Mouse (Mus musculus): ENCODE data around the gene Abca9.

Abca9 gene

DNA sequence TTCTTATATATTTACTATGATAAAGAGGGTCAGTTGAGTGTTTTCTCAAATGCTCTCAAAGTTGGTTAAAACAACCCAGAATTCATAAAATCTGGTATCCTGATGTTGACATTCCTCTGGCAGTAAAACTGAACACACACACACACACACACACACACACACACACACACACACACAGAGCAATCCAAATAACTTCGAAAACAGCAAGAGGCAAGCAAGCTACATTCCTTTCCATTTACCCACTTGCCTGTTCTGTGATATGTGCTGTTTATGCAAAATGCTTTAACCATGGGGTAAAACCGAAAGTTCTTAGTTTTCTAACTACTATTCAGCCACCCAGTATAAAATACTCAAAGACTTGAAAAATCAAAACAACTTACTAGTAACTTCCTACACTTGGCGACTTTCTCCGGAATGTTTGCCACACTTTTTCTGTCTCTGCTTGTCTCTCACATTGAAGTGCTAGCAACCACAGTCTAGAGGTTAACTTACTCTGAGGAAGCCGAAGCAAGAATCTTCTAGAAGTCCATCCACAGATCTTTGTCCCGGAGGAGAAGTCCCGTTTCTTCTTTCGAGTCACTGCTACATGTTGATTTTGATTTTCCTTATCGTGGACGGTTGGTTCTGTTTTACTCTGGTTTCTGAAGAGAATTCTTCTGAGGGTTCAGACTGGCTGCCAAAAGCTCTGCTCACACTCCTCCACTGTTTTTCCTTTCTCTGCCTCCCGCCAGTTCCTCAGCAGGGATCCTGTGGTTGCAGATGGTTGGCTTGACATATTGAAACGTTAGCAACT lies at the start of gene Abca9:
Gene Abca9, minus strand, starts transcription at position 738 of the 793 bp plus-strand sequence.
- TF ChIP-seq GATA4 (IDR thresholded peaks at IDR 0.05; ENCODE audit: insufficient replicate concordance, low read length) = no peak

DNA sequence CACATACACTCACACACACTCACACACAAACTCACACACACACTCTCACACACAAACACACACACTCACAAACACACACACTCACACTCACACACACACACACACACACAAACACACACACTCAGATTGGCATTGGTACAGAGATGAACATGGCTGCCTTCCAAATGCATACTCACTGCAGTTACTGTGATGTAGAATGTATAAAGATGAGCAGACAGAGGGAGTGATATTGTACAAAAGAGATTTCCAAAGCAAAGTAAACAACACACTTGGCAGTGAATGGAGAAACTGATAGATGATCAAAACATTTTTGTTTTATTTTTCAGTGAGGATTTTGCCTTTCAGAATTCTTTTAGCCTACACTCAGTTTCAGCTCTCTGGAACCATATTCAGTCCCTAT lies 49.1 kb upstream of the Abca9 start:
- no peak for TF ChIP-seq GATA4 (IDR thresholded peaks at IDR 0.05; ENCODE audit: insufficient replicate concordance, low read length)

DNA sequence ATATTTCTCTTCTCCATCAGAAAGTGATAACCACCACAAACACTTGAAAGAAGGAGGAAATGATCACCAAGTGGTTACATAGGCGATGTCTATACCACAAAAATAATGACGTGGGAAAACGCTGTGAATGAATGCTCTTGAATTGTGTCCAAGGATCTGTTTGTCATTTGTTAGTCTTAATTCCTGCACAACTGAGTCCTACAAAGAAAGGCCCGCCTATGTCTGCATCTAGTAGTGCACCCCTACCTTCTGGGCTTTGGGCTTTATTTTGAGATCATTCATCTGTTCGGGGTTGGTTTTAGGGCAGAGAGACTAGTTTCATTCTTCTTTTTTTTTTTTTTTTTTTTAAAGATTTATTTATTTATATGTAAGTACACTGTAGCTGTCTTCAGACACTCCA lies 35.9 kb upstream of the Abca9 start:
- no peak for TF ChIP-seq GATA4 (IDR thresholded peaks at IDR 0.05; ENCODE audit: insufficient replicate concordance, low read length)

DNA sequence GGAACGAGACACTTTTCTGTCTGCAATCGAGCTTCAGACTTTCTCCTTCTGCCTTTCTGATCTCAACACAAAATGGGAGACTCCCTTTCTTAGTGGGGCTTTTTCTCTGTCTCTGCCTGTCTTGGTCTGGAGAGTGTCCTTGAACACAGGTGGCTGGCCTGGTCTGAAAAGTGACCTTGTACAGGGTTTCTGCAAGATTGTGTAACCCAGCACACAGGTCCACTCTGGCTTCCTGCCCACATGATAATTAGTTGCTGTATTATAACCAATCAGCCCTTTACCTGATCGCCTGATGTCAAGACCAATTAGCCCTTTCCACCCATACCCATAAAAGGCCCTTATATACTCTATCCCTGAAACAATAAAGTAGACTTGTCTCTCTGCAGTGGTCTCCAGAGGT lies 30.9 kb upstream of the Abca9 start:
- no peak for TF ChIP-seq GATA4 (IDR thresholded peaks at IDR 0.05; ENCODE audit: insufficient replicate concordance, low read length)

DNA sequence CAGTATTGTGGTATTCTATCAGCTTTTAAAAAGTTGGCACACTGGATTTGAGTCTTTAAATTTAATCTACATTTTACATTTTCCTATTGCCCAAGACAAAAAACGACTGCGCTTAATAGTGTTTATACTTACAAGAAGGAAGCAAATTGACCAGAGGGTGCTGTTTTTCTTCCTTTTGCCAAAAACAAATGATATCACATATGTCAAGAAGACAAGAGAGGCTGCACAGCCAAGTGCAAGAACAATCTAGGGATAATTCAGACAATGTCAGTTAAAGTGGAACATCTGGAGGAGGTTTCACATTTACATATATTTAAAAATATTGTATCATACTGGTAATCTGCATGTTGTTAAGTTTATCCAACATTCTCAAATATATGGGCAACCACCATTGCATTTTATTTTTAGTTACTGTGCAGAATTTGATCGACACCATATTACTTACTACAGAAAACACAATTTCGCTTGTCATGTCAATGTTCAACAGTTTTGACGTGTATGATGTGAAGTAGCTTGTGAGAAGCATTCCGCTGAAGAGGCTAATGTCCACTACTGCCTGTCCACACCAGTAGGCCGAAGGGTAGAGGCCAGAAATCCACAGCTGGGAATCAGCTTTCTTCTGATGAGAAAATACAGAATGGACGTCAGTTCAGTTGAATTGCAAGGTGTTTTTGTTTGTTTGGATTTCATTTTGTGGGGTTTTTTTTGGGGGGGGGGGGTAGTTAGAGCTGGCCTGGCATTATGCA lies 28.7 kb upstream of the Abca9 start:
- TF ChIP-seq GATA4 (IDR thresholded peaks at IDR 0.05; ENCODE audit: insufficient replicate concordance, low read length) = no peak

DNA sequence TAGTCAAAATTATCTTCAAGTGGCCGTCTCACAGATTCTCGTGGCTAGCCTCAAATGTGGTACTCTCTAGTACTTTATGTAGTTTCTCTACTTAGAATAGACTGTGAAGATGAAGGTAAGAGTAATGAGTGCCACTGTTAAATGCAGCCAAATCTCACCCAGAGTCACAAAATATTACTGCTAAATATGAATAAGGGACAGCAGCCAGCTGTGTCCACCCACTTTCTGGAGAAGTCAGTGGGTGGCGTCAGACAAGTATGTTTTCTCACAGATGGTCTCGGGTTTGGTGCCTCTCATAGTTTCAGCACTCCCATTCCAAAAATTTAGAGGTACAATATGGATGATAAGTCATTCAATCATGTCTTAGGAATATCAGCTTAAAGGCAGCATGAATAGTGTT lies 27.3 kb upstream of the Abca9 start:
- TF ChIP-seq GATA4 (IDR thresholded peaks at IDR 0.05; ENCODE audit: insufficient replicate concordance, low read length) = no peak

DNA sequence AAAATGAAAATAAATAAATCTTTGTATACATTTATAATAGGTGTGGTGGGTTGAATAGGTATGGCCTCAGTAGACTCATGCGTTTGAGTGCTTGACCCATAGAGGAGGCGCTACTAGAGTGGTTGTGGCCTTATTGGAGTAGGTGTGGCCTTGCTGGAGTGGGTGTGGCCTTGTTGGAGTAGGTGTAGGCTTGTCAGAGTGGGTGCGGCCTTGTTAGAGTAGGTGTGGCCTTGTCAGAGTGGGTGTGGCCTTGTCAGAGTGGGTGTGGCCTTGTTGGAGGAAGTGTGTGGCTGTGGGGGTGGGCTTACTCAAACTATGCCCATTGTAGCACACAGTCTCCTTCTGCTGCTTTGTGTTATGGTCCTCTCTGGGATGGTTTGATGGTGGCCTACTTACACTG lies 3.2 kb upstream of the Abca9 start:
- TF ChIP-seq GATA4 (IDR thresholded peaks at IDR 0.05; ENCODE audit: insufficient replicate concordance, low read length) = no peak

DNA sequence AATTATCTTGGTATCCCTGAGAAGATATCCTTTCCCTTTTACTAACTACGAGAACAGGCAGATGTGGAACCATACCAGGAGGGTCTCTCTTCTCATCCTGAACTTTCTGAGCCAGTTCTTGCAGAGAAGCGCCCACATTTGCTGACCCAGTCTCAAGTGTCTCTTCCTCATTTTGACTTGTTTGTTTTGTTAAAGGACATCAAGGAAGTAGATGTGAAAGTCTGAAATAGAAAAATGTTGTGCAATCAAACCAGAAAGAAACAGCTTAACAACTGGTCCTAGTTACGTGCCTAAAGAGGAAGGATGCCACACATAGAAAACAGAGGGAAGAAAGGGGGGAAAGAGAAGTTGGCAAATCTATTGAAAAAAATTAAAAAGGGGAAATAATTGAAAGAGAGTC lies 2.2 kb downstream of the Abca9 start:
- TF ChIP-seq GATA4 (IDR thresholded peaks at IDR 0.05; ENCODE audit: insufficient replicate concordance, low read length) = no peak

DNA sequence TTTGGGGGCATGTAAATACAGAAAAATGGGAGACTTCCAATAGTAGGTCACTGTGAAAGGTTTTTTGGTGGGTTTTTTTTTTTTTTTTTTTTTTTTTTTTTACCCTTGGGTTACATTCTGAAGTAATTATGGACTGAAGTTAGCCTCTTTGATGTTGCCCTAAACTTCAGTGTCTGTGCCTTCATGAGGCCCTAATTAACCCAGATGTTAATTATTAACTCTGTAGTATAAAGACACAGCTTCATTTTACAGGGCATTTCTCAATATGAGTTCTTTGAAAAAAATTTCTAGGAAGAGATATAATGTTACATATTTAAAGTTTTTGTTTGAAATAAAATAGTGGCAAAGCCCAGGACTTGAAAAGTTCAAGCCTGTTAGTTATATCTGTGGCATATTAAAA lies 2.6 kb downstream of the Abca9 start:
- no peak for TF ChIP-seq GATA4 (IDR thresholded peaks at IDR 0.05; ENCODE audit: insufficient replicate concordance, low read length)

DNA sequence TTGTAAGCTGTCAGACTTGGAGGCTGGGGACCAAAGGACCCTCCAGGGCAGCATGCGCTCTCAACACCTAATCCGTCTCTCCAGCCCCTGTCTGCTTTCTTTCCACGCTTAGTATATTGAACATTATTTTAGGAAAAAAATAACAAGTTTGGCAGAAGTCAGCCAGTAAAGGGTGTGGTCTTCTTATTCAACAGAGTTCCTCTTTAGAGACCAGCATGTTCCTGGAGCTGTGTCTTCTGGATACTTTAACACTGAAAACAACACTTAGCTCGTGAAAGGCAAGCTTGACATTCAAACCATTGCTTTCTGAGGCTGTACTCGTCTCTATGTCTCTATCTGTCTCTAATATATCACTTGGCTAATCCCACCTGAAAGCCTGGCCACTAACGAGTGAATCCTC lies 10.9 kb downstream of the Abca9 start:
- no peak for TF ChIP-seq GATA4 (IDR thresholded peaks at IDR 0.05; ENCODE audit: insufficient replicate concordance, low read length)

DNA sequence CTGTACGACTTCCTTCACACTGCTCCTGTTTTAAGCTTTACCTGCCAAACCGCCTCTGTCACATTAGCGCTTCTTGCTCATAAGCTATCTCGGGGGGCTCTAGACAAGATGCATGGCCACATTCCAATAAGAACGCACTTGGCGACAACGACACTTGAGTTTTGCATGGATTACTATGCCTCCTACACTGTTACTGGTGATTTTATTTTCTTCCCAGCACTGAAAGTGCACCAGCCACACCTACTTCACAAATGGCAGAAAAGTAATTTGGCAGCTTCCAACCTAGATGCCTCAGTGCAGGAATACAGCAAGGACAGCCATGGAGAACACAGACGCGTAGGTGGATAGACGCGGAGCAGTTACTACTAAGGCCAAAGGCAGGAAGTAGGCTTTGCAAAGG lies 12.0 kb downstream of the Abca9 start:
- no peak for TF ChIP-seq GATA4 (IDR thresholded peaks at IDR 0.05; ENCODE audit: insufficient replicate concordance, low read length)

DNA sequence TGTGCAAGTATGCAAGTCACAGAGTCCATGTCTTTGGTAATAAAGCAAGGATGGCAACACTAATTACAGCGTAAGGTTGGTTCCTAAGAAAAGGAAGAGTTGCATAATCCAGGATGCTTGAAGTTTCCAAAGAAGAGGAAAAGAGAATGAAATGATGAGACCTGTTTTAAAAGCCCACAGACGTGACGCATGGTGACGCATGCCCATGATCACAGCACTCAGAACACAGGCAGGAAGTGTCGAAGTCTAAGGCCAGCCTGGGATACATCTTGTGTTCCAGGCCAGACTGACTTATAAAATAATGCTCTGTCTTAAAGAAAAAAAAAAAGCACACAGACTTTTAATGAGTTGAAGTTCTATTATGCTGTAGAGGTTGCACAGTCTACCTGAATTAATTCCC lies 20.4 kb downstream of the Abca9 start:
- no peak for TF ChIP-seq GATA4 (IDR thresholded peaks at IDR 0.05; ENCODE audit: insufficient replicate concordance, low read length)

DNA sequence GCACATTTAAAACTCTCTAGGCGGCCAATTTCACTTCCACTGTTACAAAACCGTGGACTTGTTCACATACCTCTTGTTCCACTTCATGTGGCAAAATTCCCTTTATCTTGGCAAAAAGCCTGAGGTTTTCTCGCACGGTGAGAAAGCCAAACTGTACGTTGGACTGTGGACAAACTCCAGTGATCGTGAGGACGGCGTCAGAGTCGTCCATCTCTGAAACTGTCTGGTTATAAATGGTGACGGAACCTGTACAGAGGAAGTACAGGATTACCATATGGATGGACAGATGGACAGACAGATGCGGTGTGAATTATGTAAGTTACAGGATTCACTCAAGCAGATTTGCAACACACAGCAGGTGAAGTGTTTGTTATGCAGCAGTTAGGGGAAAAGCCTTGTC lies 22.6 kb downstream of the Abca9 start:
- TF ChIP-seq GATA4 (IDR thresholded peaks at IDR 0.05; ENCODE audit: insufficient replicate concordance, low read length) = no peak

DNA sequence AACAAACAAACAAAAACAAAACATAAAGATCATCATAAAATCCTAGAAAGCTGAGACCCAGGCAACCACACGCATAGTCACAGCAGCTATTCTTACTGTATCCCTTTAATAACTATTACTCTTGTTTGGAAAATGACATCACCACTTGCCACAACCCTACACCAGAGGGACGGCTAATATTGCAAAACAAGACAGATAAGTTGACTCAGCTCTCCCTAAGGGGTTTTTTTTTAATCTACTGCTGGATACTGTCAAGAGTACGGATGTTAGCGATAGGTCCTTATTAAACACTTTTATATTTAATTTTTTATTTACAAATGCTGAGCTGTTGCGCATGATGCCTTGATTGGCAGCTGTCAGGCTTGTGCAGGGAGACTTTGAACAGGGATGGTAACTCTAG lies 37.2 kb downstream of the Abca9 start:
- TF ChIP-seq GATA4 (IDR thresholded peaks at IDR 0.05; ENCODE audit: insufficient replicate concordance, low read length) = no peak

DNA sequence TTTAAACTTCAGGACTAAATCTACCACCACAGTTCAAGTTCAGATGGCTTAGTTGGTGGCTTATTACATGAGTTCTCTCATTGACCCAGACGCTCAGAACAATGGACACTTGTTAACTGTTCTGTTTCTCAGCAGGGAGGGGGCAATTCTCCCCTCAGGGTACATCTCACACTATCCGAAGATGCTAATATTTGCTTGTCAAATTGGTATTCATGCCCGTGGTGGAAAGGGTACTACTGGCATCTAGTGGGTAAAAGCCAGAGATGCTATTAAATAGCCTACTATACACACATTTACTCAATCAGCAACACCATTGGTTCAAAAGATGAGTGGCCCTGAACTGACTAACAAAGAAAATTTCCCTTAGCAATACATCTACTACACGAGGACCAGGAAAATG lies 56.9 kb downstream of the Abca9 start:
- no peak for TF ChIP-seq GATA4 (IDR thresholded peaks at IDR 0.05; ENCODE audit: insufficient replicate concordance, low read length)

DNA sequence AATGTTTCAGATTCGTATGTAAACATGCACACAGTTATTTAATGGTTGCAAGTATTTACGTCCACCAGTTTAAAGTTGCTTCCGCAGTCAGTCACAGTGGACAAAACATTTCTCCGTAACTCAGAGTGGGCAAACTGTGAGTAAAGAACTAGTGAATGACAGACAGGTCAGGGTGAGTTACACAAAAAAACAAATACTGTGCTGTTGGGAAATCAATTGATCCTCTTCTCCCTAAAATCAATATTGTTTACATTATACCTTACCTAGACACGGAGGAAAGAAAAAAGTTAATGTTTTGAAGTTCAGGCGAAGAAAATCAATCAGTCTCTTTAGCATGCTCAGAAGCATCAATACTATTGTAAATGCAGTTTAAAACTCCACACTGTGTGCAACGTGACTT lies 66.6 kb downstream of the Abca9 start:
- TF ChIP-seq GATA4 (IDR thresholded peaks at IDR 0.05; ENCODE audit: insufficient replicate concordance, low read length) = no peak

DNA sequence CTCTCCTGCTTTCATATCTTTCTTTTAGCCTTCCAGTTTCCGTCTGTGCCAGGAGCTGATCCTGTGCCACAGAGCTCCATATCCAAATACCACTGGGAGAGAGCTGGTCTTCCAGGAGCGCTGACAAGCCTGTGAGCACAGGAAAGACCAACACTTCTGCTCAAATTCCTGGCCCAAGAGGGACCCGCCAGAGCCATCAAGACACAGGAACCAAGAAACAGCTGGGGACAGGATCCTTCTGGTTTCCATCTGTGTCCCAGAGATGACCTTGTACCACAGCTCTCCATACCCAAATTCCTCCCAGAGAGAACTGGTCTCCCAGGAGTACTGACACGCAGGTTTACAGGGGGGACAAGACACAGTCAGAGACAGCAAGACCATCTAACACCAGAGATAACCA lies 69.1 kb downstream of the Abca9 start:
- no peak for TF ChIP-seq GATA4 (IDR thresholded peaks at IDR 0.05; ENCODE audit: insufficient replicate concordance, low read length)

Measured in liver, adult (tissue).